Mouse (Mus musculus) erythroblast, embryonic 14.5 days (primary cell): ENCODE data around the gene Vrk1.

Source experiments
- GATA1 ChIP-seq: IDR thresholded peaks from 2 replicates; pipeline ENCODE4 v1.6.1; 2012; ENCODE audit warnings: low read length, inconsistent platforms, mixed read lengths
- TAL1 ChIP-seq: IDR thresholded peaks from 3 replicates; pipeline ENCODE4 v1.6.1; 2012; ENCODE audit warnings: low read length, inconsistent platforms, mixed read lengths

DNA sequence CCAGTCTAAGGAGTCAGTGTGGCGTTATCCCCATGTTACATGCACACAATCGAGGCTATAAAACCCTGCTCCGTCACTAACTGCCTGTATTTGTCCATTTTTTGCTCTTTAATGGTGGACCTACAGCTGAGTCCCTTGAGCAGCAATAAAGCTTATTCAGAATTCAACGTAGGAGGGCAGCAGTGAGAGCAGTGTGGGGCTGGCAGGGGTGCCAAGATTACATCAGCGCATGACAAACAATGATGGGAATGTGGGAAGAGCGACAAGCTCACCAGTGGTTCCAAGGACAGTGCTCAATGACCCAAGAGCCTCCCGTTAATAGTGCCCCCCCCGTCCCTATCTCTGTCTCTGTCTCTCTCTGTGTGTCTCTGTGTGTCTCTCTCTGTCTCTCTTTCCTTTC, 8.3 kb upstream of the Vrk1 start:
- TF ChIP-seq GATA1 (no peak), TAL1 (no peak)
